Mouse (Mus musculus): ENCODE measurements around the gene Snd1. TPM values are rescaled to one million over a fixed set of nuclear protein-coding genes. Genes with fewer than 3 reads are reported as not detected.

Snd1 gene
- total and polyA plus RNA-seq, 3 experiments: 83.7 to 377 (median 210) TPM

GRCm38 (mm10) chr6:28583399-28583798, 108.5 kb downstream of the Snd1 start:
- H3K36me3 ChIP-seq (replicated peaks in 1 of 2; ENCODE audit: control insufficient read depth in 1 of 2, insufficient read depth in 1 of 2, low read length in 1 of 2): peaks cover under 1 to 54% of the 10 kb centered on the region in 2 experiments
- no peak for TF ChIP-seq GABPA (IDR thresholded peaks at IDR 0.05; ENCODE audit: insufficient replicate concordance, low read depth, low read length)
- TF ChIP-seq POLR2AphosphoS2 (IDR thresholded peaks at IDR 0.05; ENCODE audit: low read depth, low read length): no peak
- no peak for TF ChIP-seq SIN3A (IDR thresholded peaks at IDR 0.05; ENCODE audit: low read length)
- TF ChIP-seq ZNF384 (IDR thresholded peaks at IDR 0.05; ENCODE audit: low read depth, low read length): no peak
- no peak for TF ChIP-seq RAD21 (IDR thresholded peaks at IDR 0.05; ENCODE audit: low read depth, low read length)
- TF ChIP-seq ETS1 (conservative IDR thresholded peaks at IDR 0.05; ENCODE audit: low read depth, low read length): no peak; the same call in 1 of the 2 replicates
- no peak for TF ChIP-seq NRF1 (IDR thresholded peaks at IDR 0.05; ENCODE audit: low read depth, low read length)
- peak; percentile 52; the same call in 1 of the 2 replicates for TF ChIP-seq MXI1 (IDR thresholded peaks at IDR 0.05; ENCODE audit: low read depth, low read length)
- TF ChIP-seq HCFC1 (IDR thresholded peaks at IDR 0.05; ENCODE audit: low read depth, low read length): no peak
- no peak for TF ChIP-seq E2F4 (IDR thresholded peaks at IDR 0.05; ENCODE audit: insufficient replicate concordance, low read depth, low read length)
- TF ChIP-seq SMC3 (IDR thresholded peaks at IDR 0.05; ENCODE audit: low read depth, low read length): no peak
- TF ChIP-seq MEF2A (IDR thresholded peaks at IDR 0.05; ENCODE audit: borderline replicate concordance, low read depth, low read length): peak; percentile 48; the same call in 1 of the 2 replicates
- no peak for TF ChIP-seq ZKSCAN1 (IDR thresholded peaks at IDR 0.05; ENCODE audit: borderline replicate concordance, low read depth, low read length)
- 0 out of 2 replicates have a peak, but pooled peaks have one; percentile 28 for TF ChIP-seq RCOR1 (conservative IDR thresholded peaks at IDR 0.05; ENCODE audit: low read depth, low read length)
- no peak for TF ChIP-seq CHD2 (IDR thresholded peaks at IDR 0.05; ENCODE audit: low read length)
- TF ChIP-seq USF1 (IDR thresholded peaks at IDR 0.05; ENCODE audit: low read depth, low read length): no peak
- TF ChIP-seq EP300 (IDR thresholded peaks at IDR 0.05; ENCODE audit: low read length): peak; percentile 66
- TF ChIP-seq MYC (IDR thresholded peaks at IDR 0.05; ENCODE audit: low read depth, low read length): 0 out of 2 replicates have a peak, but pooled peaks have one; percentile 43
- TF ChIP-seq IRF4 (IDR thresholded peaks at IDR 0.05; ENCODE audit: low read depth, low read length): peak; percentile 89
- TF ChIP-seq TBP (conservative IDR thresholded peaks at IDR 0.05; ENCODE audit: low read depth, low read length): no peak
- no peak for TF ChIP-seq ZC3H11A (IDR thresholded peaks at IDR 0.05; ENCODE audit: low read depth, low read length)
- no peak for TF ChIP-seq MAZ (IDR thresholded peaks at IDR 0.05; ENCODE audit: low read depth, low read length)
- 0 out of 2 replicates have a peak, but pooled peaks have one; percentile 24 for TF ChIP-seq JUN (IDR thresholded peaks at IDR 0.05; ENCODE audit: insufficient read depth, low read depth, low read length)
- TF ChIP-seq UBTF (IDR thresholded peaks at IDR 0.05; ENCODE audit: low read depth, low read length): no peak
- TF ChIP-seq TCF12 (IDR thresholded peaks at IDR 0.05; ENCODE audit: low read depth, low read length): no peak
- no peak for TF ChIP-seq KAT2A (IDR thresholded peaks at IDR 0.05; ENCODE audit: insufficient replicate concordance, low read length)
- no peak for TF ChIP-seq ELF1 (IDR thresholded peaks at IDR 0.05; ENCODE audit: low read depth, low read length)
- TF ChIP-seq USF2 (conservative IDR thresholded peaks at IDR 0.05; ENCODE audit: low read depth, low read length): no peak
- no peak for TF ChIP-seq MAFK (IDR thresholded peaks at IDR 0.05; ENCODE audit: insufficient replicate concordance, low read length)
- 0 out of 2 replicates have a peak, but pooled peaks have one; percentile 32 for TF ChIP-seq BHLHE40 (IDR thresholded peaks at IDR 0.05; ENCODE audit: low read depth, low read length)
- no peak for TF ChIP-seq POLR2A (IDR thresholded peaks at IDR 0.05; ENCODE audit: low read depth, low read length)
- no peak for TF ChIP-seq NELFE (IDR thresholded peaks at IDR 0.05; ENCODE audit: low read depth, low read length)
- no peak for TF ChIP-seq ZMIZ1 (IDR thresholded peaks at IDR 0.05; ENCODE audit: low read depth, low read length)
- peak; percentile 56 for TF ChIP-seq JUND (conservative IDR thresholded peaks at IDR 0.05; ENCODE audit: low read depth, low read length)
- TF ChIP-seq MAX (IDR thresholded peaks at IDR 0.05; ENCODE audit: low read length): 0 out of 2 replicates have a peak, but pooled peaks have one; percentile 34
- peak overlapping the region; percentile 91 for H3K4me2 ChIP-seq (ENCODE audit: insufficient read depth, low read depth, poor library complexity, severe bottlenecking)
- dilution Hi-C loops (cut with MboI; ENCODE audit: extremely low pct_ligation_motif_present, extremely low pct_unique_long_range_greater_than_20kb, low sequenced_read_pairs) (no loop called here), in situ Hi-C loops (cut with MboI; ENCODE audit: low pct_ligation_motif_present, low pct_unique_long_range_greater_than_20kb, low sequenced_read_pairs) (no loop called here)
- peak; percentile 51 for DNase-seq (ENCODE audit: extremely low read depth)
- H3K27me3 ChIP-seq (replicated peaks): no peaks in the 10 kb centered on the region
- peak overlapping the region; percentile 71 for H3K27ac ChIP-seq (ENCODE audit: insufficient read depth, low read depth)
- peaks cover 45% of the 10 kb centered on the region for H3K79me2 ChIP-seq (replicated peaks; ENCODE audit: control insufficient read depth, extremely low read depth, insufficient read depth, poor library complexity, severe bottlenecking)
- H3K9ac ChIP-seq (ENCODE audit: insufficient read depth, low read depth): no peak overlapping the region; the same call in 1 of the 2 replicates
- H3K9me3 ChIP-seq (replicated peaks; ENCODE audit: low read length): no peaks in the 10 kb centered on the region
- no peak overlapping the region for H3K4me3 ChIP-seq (replicated peaks in 1 of 3; ENCODE audit: low read depth in 2 of 3, low read length in 2 of 3, poor library complexity in 1 of 3)
- H3K4me1 ChIP-seq (ENCODE audit: control insufficient read depth in 1 of 2, insufficient read depth in 2 of 2): peaks cover 11 to 25% of the 10 kb centered on the region in 2 experiments; a peak in 3 of 4 replicates
